Mouse (Mus musculus): ENCODE results near the gene Setd1b. TPM values are rescaled to one million over a fixed set of nuclear protein-coding genes. Genes with fewer than 3 reads are reported as not detected.
"Not testable (repeated sequence)": the region's sequence is repeated elsewhere in the genome, so short reads cannot be mapped to it uniquely, and the experiment has no call there.

Gene Setd1b
- polyA plus RNA-seq, 1 experiment from 2014 or later = 9.8 TPM

- H3K4me2 ChIP-seq (ENCODE audit: low read depth, low read length); H3K27me3 ChIP-seq (replicated peaks; ENCODE audit: control insufficient read depth, insufficient read depth, low read length); H3K9me3 ChIP-seq (ENCODE audit: control insufficient read depth, low read length); H3K4me1 ChIP-seq (ENCODE audit: control insufficient read depth, insufficient read depth, low read length); ATAC-seq (ENCODE audit: low read depth); H3K36me3 ChIP-seq (ENCODE audit: control insufficient read depth, insufficient read depth, low read length); H3K9ac ChIP-seq (ENCODE audit: low read depth, low read length); DNase-seq (ENCODE audit: low spot score); H3K4me3 ChIP-seq (ENCODE audit: low read depth, low read length); H3K27ac ChIP-seq (replicated peaks; ENCODE audit: low read depth, low read length): not testable (repeated sequence)
- WGBS = 83% methylated on average over 7 of the region's 7 CpGs
These were observed 61.6 kb downstream of the Setd1b start for GRCm38 (mm10) chr5:123203591-123203990.

Other genes starting within 250 kb of the Setd1b start
- gene Kdm2b, start 152.4 kb upstream of the Setd1b start, polyA plus RNA-seq (2014; fragmentation: Nextera tagmentation; extraction: Ambion mirVana) = 30.1 and 31.0 TPM in 2 replicates
- gene Orai1, start 127.1 kb upstream of the Setd1b start, polyA plus RNA-seq (2014; fragmentation: Nextera tagmentation; extraction: Ambion mirVana) = 19.5 and 20.8 TPM in 2 replicates
- 0.34 and 3.6 TPM in 2 replicates for gene Morn3, start 95.2 kb upstream of the Setd1b start, polyA plus RNA-seq (2014; fragmentation: Nextera tagmentation; extraction: Ambion mirVana)
- gene Tmem120b, start 73.8 kb upstream of the Setd1b start, polyA plus RNA-seq (2014; fragmentation: Nextera tagmentation; extraction: Ambion mirVana) = 16.8 and 17.6 TPM in 2 replicates
- 4.1 and 5.2 TPM in 2 replicates for gene Rhof, start 9.5 kb upstream of the Setd1b start, polyA plus RNA-seq (2014; fragmentation: Nextera tagmentation; extraction: Ambion mirVana)
- 49.5 and 58.1 TPM in 2 replicates for gene Psmd9, start 27.2 kb downstream of the Setd1b start, polyA plus RNA-seq (2014; fragmentation: Nextera tagmentation; extraction: Ambion mirVana)
- not detected in 2 replicates for gene Hpd, start 40.5 kb downstream of the Setd1b start, polyA plus RNA-seq (2014; fragmentation: Nextera tagmentation; extraction: Ambion mirVana)
- gene Wdr66, start 109.9 kb downstream of the Setd1b start, polyA plus RNA-seq (2014; fragmentation: Nextera tagmentation; extraction: Ambion mirVana) = 2.5 and 3.2 TPM in 2 replicates
- 19.1 and 19.7 TPM in 2 replicates for gene Bcl7a, start 201.6 kb downstream of the Setd1b start, polyA plus RNA-seq (2014; fragmentation: Nextera tagmentation; extraction: Ambion mirVana)